Mouse (Mus musculus) liver, embryonic 14.5 days (tissue): ENCODE results near the gene Klhl32.

Experiments
- CTCF ChIP-seq: IDR thresholded peaks from 2 replicates; pipeline ENCODE4 v1.5.1; 2016; ENCODE audit warnings: antibody characterized with exemption, low read depth, control low read depth
- EP300 ChIP-seq: IDR thresholded peaks from 2 replicates; pipeline ENCODE4 v1.6.1; 2016; ENCODE audit warnings: antibody characterized with exemption, low read depth

DNA sequence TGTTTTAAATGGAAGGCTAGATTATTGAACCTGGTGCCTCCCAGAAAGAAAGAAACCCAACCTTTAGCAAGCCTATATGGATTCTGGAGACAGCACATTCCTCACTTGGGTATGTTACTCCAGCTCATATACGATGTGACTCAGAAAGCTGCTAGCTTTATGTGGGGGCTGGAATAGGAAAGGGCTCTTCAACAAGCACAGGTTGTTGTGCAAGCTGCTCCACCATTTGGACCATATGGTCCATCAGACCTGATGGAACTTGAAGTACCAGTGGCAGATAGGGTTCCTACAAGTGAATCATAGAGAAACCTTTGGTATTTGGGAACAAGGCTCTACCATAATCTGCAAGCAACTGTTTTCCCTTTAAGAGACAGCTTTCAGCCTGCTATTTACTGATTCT lies 92.0 kb downstream of the Klhl32 start:
- no peak for TF ChIP-seq CTCF
- TF ChIP-seq EP300: no peak
